Mouse (Mus musculus) ES-Bruce4 (cell line): ENCODE results near the gene Prkce. TPM values are rescaled to one million over a fixed set of nuclear protein-coding genes. Genes with fewer than 3 reads are reported as not detected.

Experiments used
- H3K27ac ChIP-seq: 2 replicates; pipeline ENCODE4 v1.5.1; 2012; ENCODE audit warnings: low read length, inconsistent platforms; ENCODE audit not compliant: insufficient read depth
- H3K27me3 ChIP-seq: 2 replicates; pipeline ENCODE4 v1.6.1; 2012; ENCODE audit warnings: mild to moderate bottlenecking, low read length, inconsistent platforms; ENCODE audit not compliant: control insufficient read depth, poor library complexity, insufficient read depth, severe bottlenecking
- H3K36me3 ChIP-seq: 2 replicates; pipeline ENCODE4 v1.6.1; 2012; ENCODE audit warnings: inconsistent platforms, mild to moderate bottlenecking, low read length, moderate library complexity; ENCODE audit not compliant: control insufficient read depth, poor library complexity, insufficient read depth, severe bottlenecking
- H3K4me1 ChIP-seq: one replicate; pipeline ENCODE4 v1.8.1; 2011; ENCODE audit warnings: low read length; ENCODE audit not compliant: control insufficient read depth, insufficient read depth
- H3K4me3 ChIP-seq: 2 replicates; pipeline ENCODE4 v1.5.1; 2011; ENCODE audit warnings: low read depth, mild to moderate bottlenecking, low read length
- H3K9ac ChIP-seq: 2 replicates; pipeline ENCODE4 v1.6.1; 2012; ENCODE audit warnings: low read depth, mild to moderate bottlenecking, inconsistent platforms; ENCODE audit not compliant: poor library complexity, severe bottlenecking
- H3K9me3 ChIP-seq: replicated peaks from 2 replicates; pipeline ENCODE4 v1.6.1; 2012; ENCODE audit warnings: mild to moderate bottlenecking, low read length, inconsistent platforms; ENCODE audit not compliant: control insufficient read depth, poor library complexity, insufficient read depth, severe bottlenecking
- CTCF ChIP-seq: IDR thresholded peaks from one replicate; pipeline ENCODE4 v1.8.1; 2011; ENCODE audit warnings: low read depth, low read length
- EP300 ChIP-seq: IDR thresholded peaks from 2 replicates; pipeline ENCODE4 v1.6.1; 2011; ENCODE audit warnings: low read depth, low read length; ENCODE audit not compliant: insufficient read depth
- POLR2A ChIP-seq: IDR thresholded peaks from one replicate; pipeline ENCODE4 v1.8.1; 2011; ENCODE audit warnings: low read length; ENCODE audit not compliant: insufficient read depth
- polyA plus RNA-seq: library from polyadenylated mRNA; stranded (reverse); fragments of >200 nt; gene quantifications from 2 replicates; pipeline ENCODE4 v1.2.4, GENCODE M21; 2011; ENCODE audit warnings: low read depth; ENCODE audit not compliant: missing spikeins, insufficient read depth, insufficient read length

Gene Prkce
- polyA plus RNA-seq, 1 experiment, result 4.3 TPM

GRCm38 (mm10) chr17:86603848-86604444 is 436.4 kb downstream of the Prkce start:
- Histone ChIP-seq H3K4me3 (no peak overlapping the region), H3K27ac (no peak overlapping the region), H3K4me1 (peaks cover 3% of the 10 kb centered on the region), H3K9ac (no peak overlapping the region), H3K9me3 (no peaks in the 10 kb centered on the region), H3K27me3 (no peaks in the 10 kb centered on the region), H3K36me3 (no peaks in the 10 kb centered on the region)
- TF ChIP-seq EP300, result no peak
- no peak for TF ChIP-seq CTCF
- no peak for TF ChIP-seq POLR2A

DNA sequence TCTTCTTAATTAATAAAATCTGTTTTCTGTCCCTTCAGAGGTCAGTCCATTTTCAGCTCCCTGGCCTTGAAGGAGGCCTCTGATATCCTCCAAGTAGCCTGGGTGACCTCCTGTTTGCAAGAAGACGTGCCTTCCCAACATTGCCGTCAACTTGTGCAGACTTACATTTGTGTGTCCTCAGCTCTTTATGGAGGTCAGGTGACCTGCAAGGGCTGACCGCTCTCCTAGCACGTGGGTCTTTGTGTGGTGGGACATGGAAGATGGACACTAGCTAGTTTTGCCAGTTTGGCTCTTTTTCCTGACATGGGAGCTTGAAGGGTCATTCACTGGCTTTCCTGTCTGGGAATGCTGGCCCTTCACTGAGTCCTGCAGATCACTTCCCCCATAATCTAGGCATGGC is 440.4 kb downstream of the Prkce start:
- no peak overlapping the region for H3K9ac ChIP-seq
- no peaks in the 10 kb centered on the region for H3K9me3 ChIP-seq
- H3K4me3 ChIP-seq, result no peak overlapping the region
- H3K27me3 ChIP-seq, result no peaks in the 10 kb centered on the region
- H3K27ac ChIP-seq, result no peak overlapping the region
- no peaks in the 10 kb centered on the region for H3K36me3 ChIP-seq
- no peaks in the 10 kb centered on the region for H3K4me1 ChIP-seq
- TF ChIP-seq POLR2A, result no peak
- no peak for TF ChIP-seq CTCF
- TF ChIP-seq EP300, result no peak

DNA sequence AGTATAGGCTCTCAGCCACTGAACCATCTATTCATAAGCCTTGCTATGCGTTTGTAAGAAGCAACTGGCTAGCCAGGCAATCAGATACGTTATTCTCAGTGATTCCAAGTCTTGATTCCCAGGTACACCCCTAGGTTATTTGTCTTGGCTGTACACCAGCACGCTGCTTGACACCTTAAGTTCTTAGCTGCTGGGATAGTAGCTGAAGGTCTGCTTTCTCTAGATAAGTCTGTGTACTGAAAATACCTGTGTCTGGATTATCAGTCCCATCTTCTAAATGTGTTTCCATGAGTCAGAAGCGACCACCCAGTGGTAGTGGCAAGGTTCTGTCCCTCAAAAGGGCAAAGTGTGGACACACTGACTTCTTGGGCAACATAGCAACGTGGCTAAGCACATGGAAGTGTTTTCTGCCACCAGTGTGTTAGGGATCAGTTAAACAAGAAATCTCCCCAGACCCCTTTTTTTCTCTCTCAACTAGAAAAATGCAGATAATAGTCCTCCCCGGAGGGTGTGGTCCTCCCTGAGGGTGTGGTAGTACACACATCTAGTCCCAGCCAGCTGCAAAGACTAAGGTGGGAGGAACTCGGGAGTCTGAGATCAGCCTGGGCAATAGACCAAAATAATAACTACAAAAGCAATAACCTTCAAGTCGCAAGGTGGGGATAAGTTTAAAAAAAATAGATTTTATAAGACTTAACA is 442.8 kb downstream of the Prkce start:
- no peaks in the 10 kb centered on the region for H3K9me3 ChIP-seq
- no peak overlapping the region for H3K4me3 ChIP-seq
- TF ChIP-seq EP300 (no peak), POLR2A (no peak), CTCF (no peak)
- H3K9ac ChIP-seq, result no peak overlapping the region
- no peaks in the 10 kb centered on the region for H3K36me3 ChIP-seq
- no peaks in the 10 kb centered on the region for H3K27me3 ChIP-seq
- H3K4me1 ChIP-seq, result no peaks in the 10 kb centered on the region
- H3K27ac ChIP-seq, result no peak overlapping the region

- no peak overlapping the region for H3K4me3 ChIP-seq
- no peaks in the 10 kb centered on the region for H3K36me3 ChIP-seq
- H3K27ac ChIP-seq, result no peak overlapping the region
- TF ChIP-seq CTCF (no peak), EP300 (no peak), POLR2A (no peak)
- no peaks in the 10 kb centered on the region for H3K9me3 ChIP-seq
- H3K9ac ChIP-seq, result no peak overlapping the region
- peaks cover 6% of the 10 kb centered on the region for H3K4me1 ChIP-seq
- no peaks in the 10 kb centered on the region for H3K27me3 ChIP-seq
These were observed 444.2 kb downstream of the Prkce start for GRCm38 (mm10) chr17:86611772-86612171.

GRCm38 (mm10) chr17:86615592-86616291 is 448.2 kb downstream of the Prkce start:
- Histone ChIP-seq H3K4me3 (no peak overlapping the region), H3K27ac (no peak overlapping the region), H3K9me3 (no peaks in the 10 kb centered on the region), H3K36me3 (no peaks in the 10 kb centered on the region), H3K9ac (no peak overlapping the region), H3K4me1 (peaks cover 6% of the 10 kb centered on the region), H3K27me3 (no peaks in the 10 kb centered on the region)
- TF ChIP-seq EP300, result no peak
